Mouse (Mus musculus): Measurements from ENCODE around the gene Fgfr1op. TPM values are rescaled to one million over a fixed set of nuclear protein-coding genes. Genes with fewer than 3 reads are reported as not detected.

Fgfr1op gene
- polyA plus RNA-seq, 1 experiment from 2014 or later: 24.4 TPM

DNA sequence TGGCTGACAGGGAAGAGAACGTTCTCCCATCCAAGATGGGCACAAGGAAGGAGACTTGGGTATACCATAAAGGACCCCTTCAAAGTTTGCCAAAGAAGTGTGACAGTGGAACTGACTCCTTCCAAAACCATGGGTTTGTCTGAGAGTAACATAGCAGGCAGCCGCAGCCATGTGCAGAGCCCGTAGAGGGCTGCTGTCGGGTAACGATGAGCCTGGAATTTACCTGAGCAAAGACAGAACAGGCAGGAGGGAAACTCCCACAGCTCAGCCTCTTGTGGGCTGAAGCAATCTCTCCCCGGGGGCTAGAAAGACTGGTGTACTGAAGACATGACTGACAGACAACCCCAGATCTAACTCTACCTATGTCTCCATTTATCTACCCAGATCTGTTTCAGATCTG lies 46.1 kb downstream of the Fgfr1op start:
- no peak overlapping the region for H3K4me3 ChIP-seq (ENCODE audit: control insufficient read depth in 1 of 2, insufficient read depth in 1 of 2, low read depth in 1 of 2, low read length in 2 of 2)
- WGBS: 85% methylated on average over 6 of the region's 6 CpGs
- no peak overlapping the region for H3K9ac ChIP-seq (ENCODE audit: low read length)
- no peaks in the 10 kb centered on the region for H3K4me1 ChIP-seq (ENCODE audit: control insufficient read depth in 2 of 2, insufficient read depth in 2 of 2, low read length in 2 of 2)
- H3K27ac ChIP-seq (replicated peaks in 1 of 2; ENCODE audit: control insufficient read depth in 1 of 2, insufficient read depth in 1 of 2, low read depth in 2 of 2, low read length in 2 of 2): no peak overlapping the region
- no peak overlapping the region for H3K4me2 ChIP-seq (ENCODE audit: low read length)
- no peak for ATAC-seq (ENCODE audit: insufficient number of reproducible peaks, insufficient read depth, low FRiP score, low read depth)
- H3K36me3 ChIP-seq (ENCODE audit: control insufficient read depth, insufficient read depth, low read length): no peaks in the 10 kb centered on the region
- H3K27me3 ChIP-seq (ENCODE audit: control insufficient read depth, insufficient read depth, low read length): no peaks in the 10 kb centered on the region
- H3K9me3 ChIP-seq (ENCODE audit: control insufficient read depth, low read length): no peaks in the 10 kb centered on the region

- H3K4me3 ChIP-seq (ENCODE audit: control insufficient read depth in 1 of 2, insufficient read depth in 1 of 2, low read depth in 1 of 2, low read length in 2 of 2): no peak overlapping the region
- WGBS: 56% methylated on average over 1 of the region's 1 CpGs
- H3K4me2 ChIP-seq (ENCODE audit: low read length): no peak overlapping the region
- H3K4me1 ChIP-seq (ENCODE audit: control insufficient read depth in 2 of 2, insufficient read depth in 2 of 2, low read length in 2 of 2): no peaks in the 10 kb centered on the region
- no peak overlapping the region for H3K27ac ChIP-seq (replicated peaks in 1 of 2; ENCODE audit: control insufficient read depth in 1 of 2, insufficient read depth in 1 of 2, low read depth in 2 of 2, low read length in 2 of 2)
- H3K9me3 ChIP-seq (ENCODE audit: control insufficient read depth, low read length): no peaks in the 10 kb centered on the region
- no peak for ATAC-seq (ENCODE audit: insufficient number of reproducible peaks, insufficient read depth, low FRiP score, low read depth)
- no peaks in the 10 kb centered on the region for H3K36me3 ChIP-seq (ENCODE audit: control insufficient read depth, insufficient read depth, low read length)
- H3K9ac ChIP-seq (ENCODE audit: low read length): no peak overlapping the region
- no peaks in the 10 kb centered on the region for H3K27me3 ChIP-seq (ENCODE audit: control insufficient read depth, insufficient read depth, low read length)
Measured at GRCm38 (mm10) chr17:8214369-8214768, 49.1 kb downstream of the Fgfr1op start.

DNA sequence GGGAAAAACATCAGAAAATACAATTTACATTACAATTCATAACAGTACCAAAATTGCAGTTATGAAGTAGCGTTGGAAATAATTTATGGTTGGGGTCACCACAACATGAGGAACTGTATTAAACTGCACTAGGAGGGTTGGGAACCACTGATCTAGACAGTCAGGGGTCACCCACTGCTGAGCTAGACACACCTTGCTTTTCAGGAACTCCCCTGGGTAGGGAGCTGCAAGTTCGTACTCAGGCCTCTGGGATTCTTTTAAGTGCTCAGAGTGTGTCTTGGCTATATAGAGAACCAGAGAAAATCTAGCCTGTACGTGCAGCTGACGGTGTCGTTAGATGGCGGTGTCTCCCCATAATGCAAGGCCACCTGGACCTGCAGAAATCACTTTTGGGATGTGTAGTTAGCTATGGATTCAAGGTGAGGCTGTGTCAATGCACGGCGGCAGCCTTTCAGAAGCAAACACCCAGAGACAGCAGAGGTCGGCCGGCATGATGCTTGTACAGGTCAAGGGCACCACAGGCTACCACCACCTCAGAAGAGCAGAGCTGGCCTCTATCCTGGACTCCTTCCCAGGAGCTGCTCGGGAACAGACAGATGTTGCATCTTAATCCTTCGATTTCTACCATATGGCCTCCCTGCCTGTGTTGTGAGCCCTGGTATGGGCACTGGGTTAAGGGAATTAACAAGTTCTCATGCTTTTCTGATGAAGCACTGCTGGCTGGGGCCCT lies 49.9 kb downstream of the Fgfr1op start:
- Histone ChIP-seq H3K36me3 (ENCODE audit: control insufficient read depth, insufficient read depth, low read length) (no peaks in the 10 kb centered on the region), H3K4me3 (ENCODE audit: control insufficient read depth in 1 of 2, insufficient read depth in 1 of 2, low read depth in 1 of 2, low read length in 2 of 2) (no peak overlapping the region), H3K27me3 (ENCODE audit: control insufficient read depth, insufficient read depth, low read length) (no peaks in the 10 kb centered on the region), H3K9ac (ENCODE audit: low read length) (no peak overlapping the region), H3K9me3 (ENCODE audit: control insufficient read depth, low read length) (no peaks in the 10 kb centered on the region), H3K27ac (replicated peaks in 1 of 2; ENCODE audit: control insufficient read depth in 1 of 2, insufficient read depth in 1 of 2, low read depth in 2 of 2, low read length in 2 of 2) (no peak overlapping the region), H3K4me2 (ENCODE audit: low read length) (no peak overlapping the region), H3K4me1 (ENCODE audit: control insufficient read depth in 2 of 2, insufficient read depth in 2 of 2, low read length in 2 of 2) (no peaks in the 10 kb centered on the region)
- WGBS: 85% methylated on average over 12 of the region's 12 CpGs
- ATAC-seq (ENCODE audit: insufficient number of reproducible peaks, insufficient read depth, low FRiP score, low read depth): no peak

DNA sequence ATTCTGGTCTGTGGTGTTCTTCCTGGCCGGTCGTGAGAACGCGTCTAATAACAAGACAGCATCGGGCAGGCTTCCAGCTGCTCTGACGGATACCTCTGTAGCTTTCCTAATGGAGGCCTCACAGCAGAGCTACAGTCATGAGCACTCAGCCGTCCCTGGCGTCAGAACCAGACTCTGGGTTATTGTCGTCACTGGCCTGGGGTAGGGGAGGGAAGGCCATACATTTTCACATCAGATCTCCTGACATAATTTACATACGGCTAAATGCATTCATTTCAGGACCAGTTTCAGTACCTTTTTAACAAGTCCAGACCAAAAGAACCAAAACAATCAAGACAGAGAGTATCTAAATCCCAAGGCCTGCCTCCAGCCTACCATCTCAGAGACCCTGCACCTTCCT lies 57.9 kb downstream of the Fgfr1op start:
- no peak overlapping the region for H3K27ac ChIP-seq (replicated peaks in 1 of 2; ENCODE audit: control insufficient read depth in 1 of 2, insufficient read depth in 1 of 2, low read depth in 2 of 2, low read length in 2 of 2)
- H3K9ac ChIP-seq (ENCODE audit: low read length): no peak overlapping the region
- no peak overlapping the region for H3K4me3 ChIP-seq (ENCODE audit: control insufficient read depth in 1 of 2, insufficient read depth in 1 of 2, low read depth in 1 of 2, low read length in 2 of 2)
- no peaks in the 10 kb centered on the region for H3K36me3 ChIP-seq (ENCODE audit: control insufficient read depth, insufficient read depth, low read length)
- no peak for ATAC-seq (ENCODE audit: insufficient number of reproducible peaks, insufficient read depth, low FRiP score, low read depth)
- 77% methylated on average over 10 of the region's 10 CpGs for WGBS
- H3K27me3 ChIP-seq (ENCODE audit: control insufficient read depth, insufficient read depth, low read length): no peaks in the 10 kb centered on the region
- no peaks in the 10 kb centered on the region for H3K4me1 ChIP-seq (ENCODE audit: control insufficient read depth in 2 of 2, insufficient read depth in 2 of 2, low read length in 2 of 2)
- H3K4me2 ChIP-seq (ENCODE audit: low read length): no peak overlapping the region
- no peaks in the 10 kb centered on the region for H3K9me3 ChIP-seq (ENCODE audit: control insufficient read depth, low read length)

DNA sequence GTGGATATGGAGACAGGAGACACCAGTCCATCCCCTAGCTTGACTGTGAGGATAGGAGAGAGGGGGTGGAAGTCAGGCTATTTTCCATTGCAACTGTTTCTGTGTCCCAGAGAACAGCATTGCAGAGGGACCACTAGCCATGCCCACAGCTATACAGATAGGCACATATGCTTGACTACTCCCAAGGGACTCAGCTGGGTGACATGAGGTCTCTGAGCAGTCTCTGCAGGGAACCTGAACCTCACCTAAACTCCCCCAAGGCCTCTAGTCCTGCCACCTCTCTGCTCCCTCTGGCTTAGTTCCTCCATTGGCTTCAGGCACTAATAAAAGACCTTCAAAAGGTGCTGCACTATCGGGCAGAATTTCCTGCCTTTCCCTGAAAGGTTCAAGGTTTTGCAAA lies 58.8 kb downstream of the Fgfr1op start:
- Histone ChIP-seq H3K36me3 (ENCODE audit: control insufficient read depth, insufficient read depth, low read length) (no peaks in the 10 kb centered on the region), H3K9me3 (ENCODE audit: control insufficient read depth, low read length) (no peaks in the 10 kb centered on the region), H3K27ac (replicated peaks in 1 of 2; ENCODE audit: control insufficient read depth in 1 of 2, insufficient read depth in 1 of 2, low read depth in 2 of 2, low read length in 2 of 2) (no peak overlapping the region), H3K4me1 (ENCODE audit: control insufficient read depth in 2 of 2, insufficient read depth in 2 of 2, low read length in 2 of 2) (peaks cover 0 to 3% of the 10 kb centered on the region in 2 experiments; a peak in 1 of 4 replicates), H3K27me3 (ENCODE audit: control insufficient read depth, insufficient read depth, low read length) (no peaks in the 10 kb centered on the region), H3K4me3 (ENCODE audit: control insufficient read depth in 1 of 2, insufficient read depth in 1 of 2, low read depth in 1 of 2, low read length in 2 of 2) (no peak overlapping the region), H3K4me2 (ENCODE audit: low read length) (no peak overlapping the region), H3K9ac (ENCODE audit: low read length) (no peak overlapping the region)
- ATAC-seq (ENCODE audit: insufficient number of reproducible peaks, insufficient read depth, low FRiP score, low read depth): no peak
- 75% methylated on average over 1 of the region's 1 CpGs for WGBS

GRCm38 (mm10) chr17:8225166-8225565 lies 59.9 kb downstream of the Fgfr1op start:
- Histone ChIP-seq H3K4me2 (ENCODE audit: low read length) (no peak overlapping the region), H3K27me3 (ENCODE audit: control insufficient read depth, insufficient read depth, low read length) (no peaks in the 10 kb centered on the region), H3K9me3 (ENCODE audit: control insufficient read depth, low read length) (no peaks in the 10 kb centered on the region), H3K27ac (replicated peaks in 1 of 2; ENCODE audit: control insufficient read depth in 1 of 2, insufficient read depth in 1 of 2, low read depth in 2 of 2, low read length in 2 of 2) (no peak overlapping the region), H3K9ac (ENCODE audit: low read length) (no peak overlapping the region), H3K36me3 (ENCODE audit: control insufficient read depth, insufficient read depth, low read length) (no peaks in the 10 kb centered on the region), H3K4me3 (ENCODE audit: control insufficient read depth in 1 of 2, insufficient read depth in 1 of 2, low read depth in 1 of 2, low read length in 2 of 2) (no peak overlapping the region), H3K4me1 (ENCODE audit: control insufficient read depth in 2 of 2, insufficient read depth in 2 of 2, low read length in 2 of 2) (peaks cover 0 to 3% of the 10 kb centered on the region in 2 experiments; a peak in 1 of 4 replicates)
- ATAC-seq (ENCODE audit: insufficient number of reproducible peaks, insufficient read depth, low FRiP score, low read depth): no peak
- 86% methylated on average over 2 of the region's 2 CpGs for WGBS

DNA sequence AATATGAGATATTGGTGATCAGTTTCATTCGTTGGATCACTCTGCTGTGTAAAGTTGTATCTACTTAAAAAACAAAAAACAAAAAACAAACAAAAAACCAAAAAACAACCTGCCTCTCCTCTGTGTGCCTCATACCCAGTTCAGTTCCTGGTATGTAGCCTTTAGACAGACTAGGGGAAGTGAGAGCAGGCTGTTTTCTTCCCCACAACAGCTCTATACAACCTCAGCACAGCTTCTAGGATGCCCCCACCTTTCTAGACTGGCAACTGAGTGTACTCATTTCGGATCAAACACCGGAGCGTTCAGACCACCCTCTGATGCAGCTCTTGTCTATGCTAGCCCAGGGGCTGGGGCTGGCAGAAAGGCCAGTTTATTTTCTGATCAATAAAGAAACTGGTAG lies 60.4 kb downstream of the Fgfr1op start:
- no peaks in the 10 kb centered on the region for H3K27me3 ChIP-seq (ENCODE audit: control insufficient read depth, insufficient read depth, low read length)
- no peak overlapping the region for H3K4me3 ChIP-seq (ENCODE audit: control insufficient read depth in 1 of 2, insufficient read depth in 1 of 2, low read depth in 1 of 2, low read length in 2 of 2)
- no peaks in the 10 kb centered on the region for H3K9me3 ChIP-seq (ENCODE audit: control insufficient read depth, low read length)
- ATAC-seq (ENCODE audit: insufficient number of reproducible peaks, insufficient read depth, low FRiP score, low read depth): no peak
- H3K4me1 ChIP-seq (ENCODE audit: control insufficient read depth in 2 of 2, insufficient read depth in 2 of 2, low read length in 2 of 2): peaks cover 0 to 3% of the 10 kb centered on the region in 2 experiments; a peak in 1 of 4 replicates
- H3K27ac ChIP-seq (replicated peaks in 1 of 2; ENCODE audit: control insufficient read depth in 1 of 2, insufficient read depth in 1 of 2, low read depth in 2 of 2, low read length in 2 of 2): no peak overlapping the region
- no peak overlapping the region for H3K9ac ChIP-seq (ENCODE audit: low read length)
- H3K36me3 ChIP-seq (ENCODE audit: control insufficient read depth, insufficient read depth, low read length): no peaks in the 10 kb centered on the region
- WGBS: 80% methylated on average over 4 of the region's 4 CpGs
- no peak overlapping the region for H3K4me2 ChIP-seq (ENCODE audit: low read length)

DNA sequence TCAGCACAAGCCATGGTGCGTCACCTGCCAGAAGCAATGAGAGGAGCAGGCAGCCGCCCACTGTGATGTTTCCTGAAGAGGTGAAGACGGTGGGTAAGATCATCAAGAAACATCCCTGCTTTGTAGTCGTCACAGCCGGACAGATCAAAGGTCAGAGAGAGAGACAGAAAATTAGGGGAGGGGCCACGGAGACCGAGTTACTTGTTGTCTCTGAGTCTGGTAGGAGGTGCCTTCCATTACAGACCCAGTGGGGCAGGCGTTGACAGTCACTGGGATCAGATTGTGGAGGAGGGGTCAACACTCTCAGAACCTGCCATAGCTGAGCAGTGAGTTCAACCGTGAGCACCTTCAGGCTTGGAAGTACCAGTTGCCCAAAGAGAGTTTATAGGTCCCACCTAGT lies 63.3 kb downstream of the Fgfr1op start:
- Histone ChIP-seq H3K4me2 (ENCODE audit: low read length) (no peak overlapping the region), H3K27me3 (ENCODE audit: control insufficient read depth, insufficient read depth, low read length) (no peaks in the 10 kb centered on the region), H3K4me1 (ENCODE audit: control insufficient read depth in 2 of 2, insufficient read depth in 2 of 2, low read length in 2 of 2) (peaks cover 0 to 3% of the 10 kb centered on the region in 2 experiments; a peak in 1 of 4 replicates), H3K9ac (ENCODE audit: low read length) (no peak overlapping the region), H3K9me3 (ENCODE audit: control insufficient read depth, low read length) (no peaks in the 10 kb centered on the region), H3K36me3 (ENCODE audit: control insufficient read depth, insufficient read depth, low read length) (no peaks in the 10 kb centered on the region), H3K27ac (replicated peaks in 1 of 2; ENCODE audit: control insufficient read depth in 1 of 2, insufficient read depth in 1 of 2, low read depth in 2 of 2, low read length in 2 of 2) (no peak overlapping the region), H3K4me3 (ENCODE audit: control insufficient read depth in 1 of 2, insufficient read depth in 1 of 2, low read depth in 1 of 2, low read length in 2 of 2) (no peak overlapping the region)
- ATAC-seq (ENCODE audit: insufficient number of reproducible peaks, insufficient read depth, low FRiP score, low read depth): no peak
- 35% methylated on average over 9 of the region's 9 CpGs for WGBS
